Mouse (Mus musculus) urinary bladder, postnatal 10 days (tissue): ENCODE data around the gene Mrpl45.

Source experiments
- DNase-seq: peaks from one replicate; pipeline ENCODE4 v3.0.0; 2022; ENCODE audit warnings: low spot score

Gene Mrpl45

GRCm38 (mm10) chr11:97363644-97363995 lies 48.1 kb downstream of the Mrpl45 start:
- DNase-seq = no peak

GRCm38 (mm10) chr11:97365556-97365955 lies 50.0 kb downstream of the Mrpl45 start:
- no peak for DNase-seq

GRCm38 (mm10) chr11:97368501-97368900 lies 53.0 kb downstream of the Mrpl45 start:
- no peak for DNase-seq

- no peak for DNase-seq
Measured at GRCm38 (mm10) chr11:97370329-97371091, 55.0 kb downstream of the Mrpl45 start.

- no peak for DNase-seq
Measured at GRCm38 (mm10) chr11:97372159-97372864, 56.8 kb downstream of the Mrpl45 start.

- no peak for DNase-seq
Measured at GRCm38 (mm10) chr11:97373402-97373801, 57.9 kb downstream of the Mrpl45 start.
